Mouse (Mus musculus) G1E (cell line): Measurements from ENCODE around the gene Gm12216. TPM values are rescaled to one million over a fixed set of nuclear protein-coding genes. Genes with fewer than 3 reads are reported as not detected.
"Not testable (repeated sequence)": the region's sequence is repeated elsewhere in the genome, so short reads cannot be mapped to it uniquely, and the experiment has no call there.

Source experiments
- ATAC-seq: 2 replicates; pipeline ENCODE4 v1.8.0; 2016; ENCODE audit warnings: mild to moderate bottlenecking; ENCODE audit not compliant: insufficient number of reproducible peaks, poor library complexity, low FRiP score, severe bottlenecking; ENCODE audit errors: extremely low read depth
- DNase-seq: peaks from one replicate; pipeline ENCODE4 v3.0.0; 2012; ENCODE audit warnings: low spot score
- H3K27me3 ChIP-seq: 2 replicates; pipeline ENCODE4 v1.6.1; 2012; ENCODE audit warnings: mild to moderate bottlenecking, low read length, inconsistent platforms; ENCODE audit not compliant: insufficient read depth
- H3K36me3 ChIP-seq: replicated peaks from 2 replicates; pipeline ENCODE3; 2012; ENCODE audit warnings: mild to moderate bottlenecking, inconsistent platforms
- H3K4me1 ChIP-seq: 2 replicates; pipeline ENCODE4 v1.6.1; 2012; ENCODE audit warnings: low read depth, low read length, inconsistent platforms, mixed read lengths; ENCODE audit not compliant: insufficient read depth
- H3K4me3 ChIP-seq: 2 replicates; pipeline ENCODE4 v1.5.1; 2012; ENCODE audit warnings: low read depth, mild to moderate bottlenecking, inconsistent platforms, low read length, moderate library complexity, mixed read lengths
- H3K9me3 ChIP-seq: replicated peaks from 2 replicates; pipeline ENCODE4 v1.6.1; 2012; ENCODE audit warnings: inconsistent platforms
- CTCF ChIP-seq: IDR thresholded peaks from 2 replicates; pipeline ENCODE4 v1.5.1; 2012; ENCODE audit warnings: low read depth, low read length, inconsistent platforms, mixed read lengths
- GATA1 ChIP-seq: IDR thresholded peaks from 2 replicates; pipeline ENCODE4 v1.6.1; 2012; ENCODE audit warnings: borderline replicate concordance, low read length, inconsistent platforms, mixed read lengths
- GATA2 ChIP-seq: IDR thresholded peaks from 2 replicates; pipeline ENCODE4 v1.6.1; 2012; ENCODE audit warnings: low read depth, low read length, inconsistent platforms, borderline replicate concordance
- POLR2AphosphoS5 ChIP-seq: IDR thresholded peaks from 2 replicates; pipeline ENCODE4 v1.6.1; 2012; ENCODE audit warnings: low read depth, low read length, inconsistent platforms; ENCODE audit not compliant: insufficient replicate concordance
- TAL1 ChIP-seq: conservative IDR thresholded peaks from 2 replicates; pipeline ENCODE4 v1.6.1; 2012; ENCODE audit warnings: low read depth, low read length, inconsistent platforms, mixed read lengths
- polyA plus RNA-seq: library from polyadenylated mRNA; stranded (reverse); fragments of >175 nt; gene quantifications from 2 replicates; pipeline ENCODE4 v1.2.3, GENCODE M21; 2012
- total RNA-seq, 2 experiments: library from RNA; stranded (forward) in 1 of 2; stranded (reverse) in 1 of 2; fragments of 200-1000 nt in 1 of 2; fragments of >200 nt in 1 of 2; fragmentation: Nextera tagmentation in 1 of 2; gene quantifications; 2 replicates each; pipeline ENCODE4 v1.2.3; 2014 to 2017

The Gm12216 gene
- total and polyA plus RNA-seq, 3 experiments, result 0.16 TPM; not detected in 2

GRCm38 (mm10) chr11:53890906-53891504, 31.9 kb upstream of the Gm12216 start:
- no peaks in the 10 kb centered on the region for H3K27me3 ChIP-seq
- peak overlapping the region; percentile 81 for H3K4me3 ChIP-seq
- no peak for DNase-seq
- no peak for TF ChIP-seq GATA1
- no peak for TF ChIP-seq TAL1
- no peak for TF ChIP-seq POLR2AphosphoS5
- TF ChIP-seq GATA2, result no peak
- no peak for TF ChIP-seq CTCF
- H3K4me1 ChIP-seq, result peaks cover 35% of the 10 kb centered on the region
- H3K9me3 ChIP-seq, result no peaks in the 10 kb centered on the region
- H3K36me3 ChIP-seq, result peaks cover 20% of the 10 kb centered on the region
- no peak for ATAC-seq

- peaks cover 20% of the 10 kb centered on the region for H3K36me3 ChIP-seq
- H3K4me1 ChIP-seq, result peaks cover 35% of the 10 kb centered on the region
- H3K27me3 ChIP-seq, result no peaks in the 10 kb centered on the region
- no peak for DNase-seq
- ATAC-seq, result no peak
- TF ChIP-seq GATA2 (no peak), GATA1 (no peak), TAL1 (no peak), POLR2AphosphoS5 (no peak), CTCF (no peak)
- no peak overlapping the region; the same call in 1 of the 2 replicates for H3K4me3 ChIP-seq
- H3K9me3 ChIP-seq, result no peaks in the 10 kb centered on the region
These were observed 31.2 kb upstream of the Gm12216 start for GRCm38 (mm10) chr11:53890225-53890624.

- Histone ChIP-seq H3K4me3 (no peak overlapping the region), H3K27me3 (no peaks in the 10 kb centered on the region), H3K4me1 (peaks cover 35% of the 10 kb centered on the region), H3K36me3 (peaks cover 29% of the 10 kb centered on the region), H3K9me3 (no peaks in the 10 kb centered on the region)
- DNase-seq (no peak), ATAC-seq (no peak)
- no peak for TF ChIP-seq TAL1
- TF ChIP-seq GATA1, result no peak
- TF ChIP-seq POLR2AphosphoS5, result no peak
- TF ChIP-seq GATA2, result no peak
- TF ChIP-seq CTCF, result no peak
These were observed 30.1 kb upstream of the Gm12216 start for GRCm38 (mm10) chr11:53889091-53889645.

- Histone ChIP-seq H3K4me3 (no peak overlapping the region), H3K27me3 (no peaks in the 10 kb centered on the region), H3K36me3 (peaks cover 36% of the 10 kb centered on the region), H3K4me1 (peaks cover 32% of the 10 kb centered on the region), H3K9me3 (no peaks in the 10 kb centered on the region)
- DNase-seq (no peak), ATAC-seq (no peak)
- TF ChIP-seq GATA2 (no peak), TAL1 (no peak), POLR2AphosphoS5 (no peak), CTCF (no peak), GATA1 (no peak)
These were observed 29.2 kb upstream of the Gm12216 start for GRCm38 (mm10) chr11:53888242-53888641.

- no peaks in the 10 kb centered on the region for H3K27me3 ChIP-seq
- no peak for ATAC-seq
- no peak for DNase-seq
- peaks cover 54% of the 10 kb centered on the region for H3K36me3 ChIP-seq
- peaks cover under 1% of the 10 kb centered on the region; the same call in 1 of the 2 replicates for H3K4me1 ChIP-seq
- no peak overlapping the region for H3K4me3 ChIP-seq
- H3K9me3 ChIP-seq, result no peaks in the 10 kb centered on the region
- TF ChIP-seq POLR2AphosphoS5 (no peak), CTCF (no peak), GATA2 (no peak), TAL1 (no peak), GATA1 (no peak)
These were observed 24.2 kb upstream of the Gm12216 start for GRCm38 (mm10) chr11:53883287-53883686.

GRCm38 (mm10) chr11:53878096-53878495, 19.0 kb upstream of the Gm12216 start:
- not testable (repeated sequence) for H3K4me1 ChIP-seq, H3K9me3 ChIP-seq, H3K4me3 ChIP-seq, H3K27me3 ChIP-seq, DNase-seq, ATAC-seq
- peaks cover 42% of the 10 kb centered on the region for H3K36me3 ChIP-seq
